Mouse (Mus musculus) heart, adult 2 months (tissue): ENCODE results near the gene Daglb. TPM values are rescaled to one million over a fixed set of nuclear protein-coding genes. Genes with fewer than 3 reads are reported as not detected.
"Not testable (repeated sequence)": the region's sequence is repeated elsewhere in the genome, so short reads cannot be mapped to it uniquely, and the experiment has no call there.

ENCODE experiments used
- DNase-seq, 2 experiments: peaks; one replicate each; pipeline ENCODE4 v3.0.0; 2021
- H3K27ac ChIP-seq: fragments of 200-600 bp; 2 replicates; pipeline ENCODE4 v1.8.1; 2022
- H3K27me3 ChIP-seq: fragments of 200-500 bp; 2 replicates; pipeline ENCODE4 v1.6.1; 2012; ENCODE audit warnings: mild to moderate bottlenecking, low read length, inconsistent platforms, mixed read lengths; ENCODE audit not compliant: control insufficient read depth, insufficient read depth
- H3K36me3 ChIP-seq: fragments of 200-500 bp; 2 replicates; pipeline ENCODE4 v1.6.1; 2012; ENCODE audit warnings: low read length, inconsistent platforms; ENCODE audit not compliant: control insufficient read depth, insufficient read depth
- H3K4me1 ChIP-seq: fragments of 200-500 bp; 2 replicates; pipeline ENCODE4 v1.6.1; 2011; ENCODE audit warnings: low read length; ENCODE audit not compliant: control insufficient read depth, insufficient read depth
- H3K4me3 ChIP-seq: fragments of 200-600 bp; 2 replicates; pipeline ENCODE4 v1.8.1; 2022
- H3K79me2 ChIP-seq: fragments of 200-500 bp; replicated peaks from 2 replicates; pipeline ENCODE4 v1.6.1; 2012; ENCODE audit warnings: mild to moderate bottlenecking, inconsistent platforms, low read length, moderate library complexity, mixed read lengths; ENCODE audit not compliant: control insufficient read depth, insufficient read depth
- H3K9ac ChIP-seq: fragments of 200-500 bp; 2 replicates; pipeline ENCODE4 v1.6.1; 2012; ENCODE audit warnings: low read depth, mild to moderate bottlenecking, control low read depth, inconsistent platforms, low read length, mixed read lengths
- CTCF ChIP-seq: fragments of 200-600 bp; IDR thresholded peaks from 2 replicates; pipeline ENCODE4 v1.8.1; 2022; ENCODE audit warnings: antibody characterized with exemption, mild to moderate bottlenecking, moderate library complexity
- EP300 ChIP-seq: fragments of 200-500 bp; IDR thresholded peaks from 2 replicates; pipeline ENCODE4 v1.6.1; 2011; ENCODE audit warnings: low read depth, low read length, control low read depth; ENCODE audit not compliant: insufficient read depth
- POLR2A ChIP-seq: fragments of 200-500 bp; IDR thresholded peaks from 2 replicates; pipeline ENCODE4 v1.6.1; 2011; ENCODE audit warnings: mild to moderate bottlenecking, low read depth, low read length, control low read depth; ENCODE audit not compliant: insufficient read depth
- WGBS: fragments of 180-500 bp; shearing (Covaris S2); methylation state at CpG from one replicate; pipeline ENCODE4 v1.1.7; 2018; 5-methylcytosine and 5-hydroxymethylcytosine counted together
- intact Hi-C: fragments of 180-260 bp; cut with DNase I; formaldehyde crosslinking; loops from one replicate; pipeline ENCODE4 v1.15.1; 2025
- polyA plus RNA-seq: library from polyadenylated mRNA; depleted of rRNA; stranded (reverse); fragments of >200 nt; gene quantifications from 2 replicates; pipeline ENCODE4 v1.2.3, GENCODE M21; 2012
- total RNA-seq, 2 experiments: library from RNA; stranded (reverse); gene quantifications; 2 replicates each; pipeline ENCODE4 v1.2.3; 2021

The Daglb gene
- total and polyA plus RNA-seq, 3 experiments = 7.6 to 9.7 (median 8.2) TPM

DNA sequence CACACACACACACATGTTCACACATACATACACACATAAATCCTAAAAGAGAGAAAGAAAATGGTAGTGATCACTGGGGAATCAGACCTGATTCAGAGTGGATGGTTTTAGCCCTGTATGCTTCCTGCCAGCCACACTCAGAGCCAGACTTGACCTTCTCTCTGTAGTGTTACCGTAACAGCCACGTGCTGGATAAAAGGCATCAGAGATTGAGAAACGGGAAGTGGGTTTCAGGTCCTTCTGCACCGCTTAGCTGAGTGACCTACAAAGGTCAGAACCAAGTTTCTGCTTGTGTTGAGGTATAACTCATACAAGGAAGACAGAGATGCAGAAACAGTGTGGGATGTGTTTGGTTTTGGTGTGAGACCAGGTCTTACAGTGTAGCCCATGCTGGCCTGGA lies 35.3 kb downstream of the Daglb start:
- Histone ChIP-seq H3K36me3 (no peaks in the 10 kb centered on the region), H3K27ac (no peak overlapping the region), H3K9ac (no peak overlapping the region), H3K79me2 (no peaks in the 10 kb centered on the region), H3K4me1 (no peaks in the 10 kb centered on the region; the same call in 1 of the 2 replicates), H3K27me3 (no peaks in the 10 kb centered on the region), H3K4me3 (no peak overlapping the region)
- TF ChIP-seq POLR2A = no peak
- no peak for TF ChIP-seq CTCF
- TF ChIP-seq EP300 = no peak
- intact Hi-C loops = no loop called here
- 65% methylated on average over 4 of the region's 4 CpGs for WGBS
- DNase-seq = no peak

DNA sequence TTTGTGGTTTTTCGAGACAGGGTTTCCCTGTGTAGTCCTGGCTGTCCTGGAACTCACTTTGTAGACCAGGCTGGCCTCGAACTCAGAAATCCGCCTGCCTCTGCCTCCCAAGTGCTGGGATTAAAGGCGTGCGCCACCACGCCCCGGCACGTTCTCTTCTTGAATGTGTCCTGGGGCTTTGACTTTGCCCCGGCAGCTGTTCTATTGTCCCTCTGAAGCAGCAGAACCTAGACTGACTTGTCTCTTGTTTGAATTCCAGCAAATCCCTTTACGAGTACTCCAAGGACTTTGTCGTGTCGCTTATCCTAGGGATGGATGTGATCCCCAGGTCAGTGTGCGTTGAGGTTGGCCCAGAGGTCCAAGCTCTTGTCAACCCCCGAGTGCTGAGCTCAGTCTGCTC lies 36.3 kb downstream of the Daglb start:
- H3K9ac ChIP-seq, H3K79me2 ChIP-seq, intact Hi-C loops, H3K27ac ChIP-seq, H3K4me3 ChIP-seq, H3K27me3 ChIP-seq, H3K36me3 ChIP-seq, DNase-seq, H3K4me1 ChIP-seq: not testable (repeated sequence)
- 88% methylated on average over 14 of the region's 14 CpGs for WGBS

DNA sequence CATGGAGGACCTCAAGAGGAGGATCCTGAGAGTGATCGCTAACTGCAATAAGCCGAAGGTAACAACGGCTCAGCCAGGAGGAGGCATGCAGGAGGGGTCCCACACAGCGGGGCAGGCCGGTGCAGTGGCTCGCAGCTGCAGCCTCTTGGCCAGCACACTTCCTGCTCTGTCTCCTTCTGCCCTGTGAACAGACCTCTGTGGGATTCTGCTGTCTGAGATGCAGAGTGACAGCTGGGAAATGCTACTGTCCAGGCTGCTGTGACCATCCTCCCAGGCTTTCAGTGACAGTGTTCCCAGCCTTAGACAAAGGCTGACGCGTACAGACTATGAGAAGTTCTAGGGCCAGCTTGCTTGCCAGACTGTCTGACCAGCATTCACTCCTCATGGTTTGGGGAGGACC lies 36.8 kb downstream of the Daglb start:
- 68% methylated on average over 8 of the region's 8 CpGs for WGBS
- Histone ChIP-seq H3K36me3 (no peaks in the 10 kb centered on the region), H3K4me1 (peaks cover 1% of the 10 kb centered on the region; the same call in 1 of the 2 replicates), H3K9ac (no peak overlapping the region), H3K27ac (no peak overlapping the region), H3K27me3 (no peaks in the 10 kb centered on the region), H3K4me3 (no peak overlapping the region), H3K79me2 (no peaks in the 10 kb centered on the region)
- DNase-seq = no peak
- TF ChIP-seq EP300 (no peak), CTCF (no peak), POLR2A (no peak)
- intact Hi-C loops = no loop called here

DNA sequence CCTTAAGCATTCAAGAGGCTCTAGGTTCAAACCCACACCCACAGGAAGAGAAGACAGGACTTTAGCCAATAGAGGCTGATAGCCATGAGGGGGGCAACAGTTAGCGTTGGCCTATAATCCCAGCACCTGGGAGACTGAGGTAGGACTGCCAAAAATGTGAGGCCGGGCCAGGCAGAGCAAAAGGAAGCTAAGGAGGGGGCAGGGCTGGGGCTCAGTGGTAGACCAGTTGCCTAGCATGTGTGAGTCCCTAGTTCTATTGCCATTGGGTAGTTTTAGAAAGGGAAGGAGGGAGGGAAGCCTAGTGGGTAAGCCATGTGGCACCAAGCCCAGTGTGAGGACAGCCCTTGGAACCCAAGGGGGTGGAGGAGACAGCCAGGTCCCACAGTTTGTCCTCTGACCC lies 37.3 kb downstream of the Daglb start:
- H3K4me3 ChIP-seq = no peak overlapping the region
- WGBS = 55% methylated on average over 2 of the region's 2 CpGs
- DNase-seq = no peak
- TF ChIP-seq EP300 = no peak
- TF ChIP-seq POLR2A = no peak
- TF ChIP-seq CTCF = no peak
- H3K36me3 ChIP-seq = no peaks in the 10 kb centered on the region
- H3K27me3 ChIP-seq = no peaks in the 10 kb centered on the region
- intact Hi-C loops = no loop called here
- H3K4me1 ChIP-seq = peaks cover 1% of the 10 kb centered on the region; the same call in 1 of the 2 replicates
- no peaks in the 10 kb centered on the region for H3K79me2 ChIP-seq
- H3K9ac ChIP-seq = no peak overlapping the region
- no peak overlapping the region for H3K27ac ChIP-seq

DNA sequence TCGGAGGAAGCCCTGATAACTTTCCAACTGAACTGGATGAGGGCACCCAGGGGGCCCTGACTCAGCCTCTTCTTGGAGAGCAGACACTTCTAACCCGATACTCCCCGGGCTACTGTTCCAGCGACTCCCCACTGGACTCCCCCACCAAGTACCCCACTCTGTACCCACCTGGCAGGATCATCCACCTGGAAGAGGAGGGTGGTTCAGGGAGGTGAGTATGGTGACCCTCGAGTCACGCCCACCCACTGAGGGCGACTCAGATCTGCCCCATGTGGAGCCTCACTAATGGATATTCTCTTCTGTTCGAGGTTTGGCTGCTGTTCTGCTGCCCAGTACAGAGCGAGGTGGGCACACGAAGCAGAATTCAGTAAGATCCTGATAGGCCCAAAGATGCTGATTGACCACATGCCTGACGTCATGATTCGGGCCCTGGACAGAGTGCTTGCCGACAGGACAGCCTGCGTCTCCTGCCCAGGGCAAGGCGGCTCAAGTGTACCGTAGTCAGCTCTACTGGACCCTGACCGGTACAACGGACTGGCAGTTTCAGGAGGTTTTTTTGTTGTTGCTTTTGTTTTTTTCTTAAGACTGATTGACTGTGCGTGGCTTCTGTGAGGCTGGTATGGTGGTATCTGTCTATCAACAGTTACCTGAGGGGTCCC lies 38.6 kb downstream of the Daglb start:
- intact Hi-C loops = no loop called here
- whole genome bisulfite sequencing = 88% methylated on average over 19 of the region's 19 CpGs
- Histone ChIP-seq H3K9ac (no peak overlapping the region), H3K4me1 (peaks cover 8% of the 10 kb centered on the region), H3K4me3 (no peak overlapping the region), H3K36me3 (no peaks in the 10 kb centered on the region), H3K79me2 (no peaks in the 10 kb centered on the region), H3K27ac (no peak overlapping the region), H3K27me3 (no peaks in the 10 kb centered on the region)
- TF ChIP-seq CTCF = no peak
- no peak for TF ChIP-seq POLR2A
- DNase-seq = no peak

DNA sequence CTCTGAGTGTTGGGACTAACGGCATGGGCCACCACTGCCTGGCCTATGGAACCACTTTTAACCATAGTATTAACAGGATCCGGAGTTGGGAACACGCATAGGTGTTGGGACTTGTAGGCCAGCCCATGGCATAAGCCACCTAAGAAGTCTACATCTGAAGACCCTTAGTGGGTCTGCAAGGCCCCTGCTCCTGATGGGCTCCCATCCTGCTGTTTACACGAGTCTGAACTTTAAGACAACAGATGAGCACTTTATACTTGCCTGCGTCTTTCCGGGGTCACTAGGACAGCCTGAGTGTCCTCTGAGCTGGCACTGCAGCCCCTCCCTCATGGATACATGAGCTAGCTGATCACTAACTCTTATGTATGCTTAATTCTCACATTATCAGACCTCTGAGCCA lies 39.4 kb downstream of the Daglb start:
- H3K36me3 ChIP-seq = peaks cover 2% of the 10 kb centered on the region; the same call in 1 of the 2 replicates
- H3K27ac ChIP-seq = no peak overlapping the region
- 93% methylated on average over 6 of the region's 6 CpGs for WGBS
- H3K27me3 ChIP-seq = no peaks in the 10 kb centered on the region
- intact Hi-C loops = loop anchor here (2.0 kb wide), 1 partner anchor 43 kb away; no protein-coding TSS in a partner anchor
- TF ChIP-seq CTCF = no peak
- no peak for TF ChIP-seq EP300
- TF ChIP-seq POLR2A = no peak
- H3K79me2 ChIP-seq = no peaks in the 10 kb centered on the region
- H3K4me3 ChIP-seq = no peak overlapping the region
- DNase-seq = no peak
- H3K9ac ChIP-seq = no peak overlapping the region
- peaks cover 14% of the 10 kb centered on the region for H3K4me1 ChIP-seq
